Mouse (Mus musculus) hindbrain, embryonic 11.5 days (tissue): ENCODE results near the gene Shoc2. TPM values are rescaled to one million over a fixed set of nuclear protein-coding genes. Genes with fewer than 3 reads are reported as not detected.

Experiments
- ATAC-seq: fragments of 200-750 bp; cut with Nextera tagmentation; 2 replicates; pipeline ENCODE4 v1.8.0; 2017; ENCODE audit warnings: mild to moderate bottlenecking, moderate TSS enrichment, moderate library complexity; ENCODE audit not compliant: low FRiP score
- DNase-seq: peaks from one replicate; pipeline ENCODE4 v3.0.0-alpha.2; 2015; ENCODE audit warnings: low spot score
- H3K27ac ChIP-seq: fragments of 300-500 bp; sonication (generic); 2 replicates; pipeline ENCODE4 v1.5.1; 2014; ENCODE audit warnings: mild to moderate bottlenecking, low read depth, low read length
- H3K27me3 ChIP-seq: fragments of 300-500 bp; sonication (generic); 2 replicates; pipeline ENCODE4 v1.6.1; 2014; ENCODE audit warnings: mild to moderate bottlenecking, low read length, moderate library complexity, mixed read lengths; ENCODE audit not compliant: control insufficient read depth, insufficient read depth
- H3K36me3 ChIP-seq: fragments of 300-500 bp; sonication (generic); 2 replicates; pipeline ENCODE4 v1.6.1; 2014; ENCODE audit warnings: mild to moderate bottlenecking, low read length, moderate library complexity, mixed read lengths; ENCODE audit not compliant: control insufficient read depth, insufficient read depth
- H3K4me1 ChIP-seq: fragments of 300-500 bp; sonication (generic); replicated peaks from 2 replicates; pipeline ENCODE4 v1.6.1; 2014; ENCODE audit warnings: low read length, mixed read lengths; ENCODE audit not compliant: control insufficient read depth, insufficient read depth
- H3K4me2 ChIP-seq: fragments of 300-500 bp; sonication (generic); replicated peaks from 2 replicates; pipeline ENCODE4 v1.6.1; 2014; ENCODE audit warnings: mild to moderate bottlenecking, low read depth, low read length
- H3K4me3 ChIP-seq: fragments of 300-500 bp; sonication (generic); 2 replicates; pipeline ENCODE4 v1.5.1; 2014; ENCODE audit warnings: low read depth, low read length
- H3K9ac ChIP-seq: fragments of 300-500 bp; sonication (generic); 2 replicates; pipeline ENCODE4 v1.6.1; 2014; ENCODE audit warnings: low read depth, low read length
- H3K9me3 ChIP-seq: fragments of 300-500 bp; sonication (generic); 2 replicates; pipeline ENCODE4 v1.6.1; 2016; ENCODE audit warnings: low read length; ENCODE audit not compliant: control insufficient read depth
- WGBS: fragments of 180-500 bp; shearing (Covaris S2); extraction: QIAGEN DNeasy Blood & Tissue Kit; methylation state at CpG from one replicate; pipeline ENCODE4 v1.1.7; 2014; 5-methylcytosine and 5-hydroxymethylcytosine counted together
- polyA plus RNA-seq: library from polyadenylated mRNA; unstranded; fragments of >200 nt; fragmentation: Nextera tagmentation; extraction: Ambion mirVana; gene quantifications from 2 replicates; pipeline ENCODE4 v1.2.1, GENCODE M21; 2014

Gene Shoc2
- polyA plus RNA-seq, 1 experiment from 2014 or later: 80.9 TPM

- Histone ChIP-seq H3K9ac (no peak overlapping the region; the same call in 1 of the 2 replicates), H3K36me3 (no peaks in the 10 kb centered on the region), H3K4me3 (peak overlapping the region; percentile 56), H3K4me1 (peaks cover 6% of the 10 kb centered on the region; the same call in 1 of the 2 replicates), H3K9me3 (no peaks in the 10 kb centered on the region), H3K4me2 (peak overlapping the region; percentile 100), H3K27ac (no peak overlapping the region), H3K27me3 (peaks cover 41% of the 10 kb centered on the region)
- ATAC-seq (no peak), DNase-seq (peak; percentile 52)
- under 1% methylated on average over 26 of the region's 27 CpGs for WGBS
These were observed 103.4 kb downstream of the Shoc2 start for GRCm38 (mm10) chr19:54047386-54048050.

DNA sequence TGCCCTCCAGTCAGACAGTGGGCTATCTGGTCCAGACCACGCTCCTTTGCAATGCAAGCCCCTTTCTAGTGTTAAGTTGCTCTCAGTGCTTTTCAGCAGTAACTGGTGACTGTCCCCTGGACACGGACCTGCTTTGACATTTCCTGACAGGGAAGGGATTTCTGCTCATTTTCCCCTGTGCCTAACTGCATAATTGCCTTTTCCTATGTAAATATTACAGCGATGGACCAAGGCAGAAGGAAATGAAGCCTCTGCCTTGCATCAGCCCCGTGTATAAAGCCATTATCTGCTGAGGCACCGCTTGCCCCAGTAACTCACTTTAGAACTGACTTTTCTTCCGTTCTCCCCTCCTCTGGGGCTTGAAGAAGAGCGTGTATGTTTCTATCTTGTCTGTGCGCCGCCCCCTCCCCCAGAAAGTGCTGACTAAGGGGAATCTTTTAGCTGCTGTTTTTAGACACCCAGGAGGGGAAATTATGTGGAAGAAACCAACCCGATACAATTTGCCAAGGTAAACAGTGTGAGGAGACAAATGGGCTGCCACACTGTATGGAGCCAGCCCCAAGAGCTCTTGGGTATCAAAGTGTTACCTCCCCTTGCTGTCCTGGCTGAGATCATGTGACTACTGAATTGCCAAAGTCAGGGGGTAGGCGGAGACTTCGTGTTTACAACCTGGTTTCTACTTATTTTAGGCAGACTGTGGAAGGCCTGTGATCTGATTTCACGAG, 104.2 kb downstream of the Shoc2 start:
- Histone ChIP-seq H3K27ac (no peak overlapping the region), H3K4me2 (peak overlapping the region; percentile 100; the same call in 1 of the 2 replicates), H3K27me3 (peaks cover 41% of the 10 kb centered on the region), H3K36me3 (no peaks in the 10 kb centered on the region), H3K4me1 (peaks cover 6% of the 10 kb centered on the region; the same call in 1 of the 2 replicates), H3K4me3 (no peak overlapping the region), H3K9me3 (no peaks in the 10 kb centered on the region), H3K9ac (no peak overlapping the region)
- peak; percentile 34 for DNase-seq
- WGBS: 9% methylated on average over 13 of the region's 13 CpGs
- ATAC-seq: no peak

DNA sequence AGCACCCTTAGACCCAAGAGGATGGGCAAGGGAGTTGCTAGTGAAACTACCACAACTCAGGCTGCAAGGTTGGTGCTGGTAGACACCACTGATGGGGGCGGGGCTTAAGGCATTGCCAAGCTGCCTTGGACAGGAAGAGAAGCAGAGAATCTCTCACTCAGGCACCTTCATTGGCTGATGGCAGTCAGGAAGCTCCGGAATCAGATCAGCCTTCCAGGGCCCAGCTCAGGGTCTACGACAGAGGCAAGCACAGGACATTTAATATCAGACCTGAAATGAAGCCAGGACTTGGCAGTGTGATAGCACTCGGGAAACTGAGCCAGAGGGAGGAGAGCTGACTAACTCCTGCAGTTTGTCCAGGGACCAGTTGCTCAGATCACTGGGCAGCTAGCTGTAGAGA, 107.5 kb downstream of the Shoc2 start:
- Histone ChIP-seq H3K9me3 (no peaks in the 10 kb centered on the region), H3K4me3 (no peak overlapping the region), H3K4me1 (no peaks in the 10 kb centered on the region), H3K36me3 (no peaks in the 10 kb centered on the region), H3K9ac (no peak overlapping the region), H3K27me3 (peaks cover 29% of the 10 kb centered on the region), H3K27ac (no peak overlapping the region), H3K4me2 (no peak overlapping the region)
- DNase-seq (no peak), ATAC-seq (no peak)
- WGBS: 71% methylated on average over 4 of the region's 4 CpGs

DNA sequence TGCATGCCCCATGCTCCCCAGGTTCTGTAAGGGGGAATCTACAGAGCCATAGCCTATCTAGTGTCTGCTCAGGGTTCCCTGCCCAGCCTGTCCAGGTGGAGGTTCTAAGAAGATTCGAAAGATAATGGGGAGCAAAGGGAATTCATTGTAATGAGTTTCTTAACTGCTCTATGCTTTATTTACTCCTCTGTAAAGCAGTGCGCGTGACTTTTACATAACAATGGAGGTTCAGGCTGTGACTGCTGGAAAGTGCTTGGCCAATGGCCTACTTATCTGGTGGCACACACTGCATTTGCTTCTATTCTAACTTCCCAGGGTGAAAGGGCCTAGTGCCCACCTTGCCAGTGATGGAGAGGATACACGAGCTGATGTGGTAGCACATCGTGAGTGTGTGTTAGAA, 111.7 kb downstream of the Shoc2 start:
- no peaks in the 10 kb centered on the region; the same call in 1 of the 2 replicates for H3K27me3 ChIP-seq
- 55% methylated on average over 5 of the region's 5 CpGs for WGBS
- no peak overlapping the region for H3K9ac ChIP-seq
- no peaks in the 10 kb centered on the region for H3K4me1 ChIP-seq
- no peaks in the 10 kb centered on the region for H3K9me3 ChIP-seq
- H3K4me3 ChIP-seq: no peak overlapping the region
- H3K36me3 ChIP-seq: no peaks in the 10 kb centered on the region
- no peak overlapping the region for H3K4me2 ChIP-seq
- DNase-seq: no peak
- no peak overlapping the region for H3K27ac ChIP-seq
- no peak for ATAC-seq

GRCm38 (mm10) chr19:54068447-54068846, 124.3 kb downstream of the Shoc2 start:
- Histone ChIP-seq H3K27me3 (no peaks in the 10 kb centered on the region), H3K27ac (no peak overlapping the region), H3K4me2 (no peak overlapping the region), H3K4me1 (no peaks in the 10 kb centered on the region), H3K9ac (no peak overlapping the region), H3K9me3 (no peaks in the 10 kb centered on the region), H3K36me3 (no peaks in the 10 kb centered on the region), H3K4me3 (no peak overlapping the region)
- no peak for DNase-seq
- ATAC-seq: no peak
- 83% methylated on average over 7 of the region's 7 CpGs for WGBS

DNA sequence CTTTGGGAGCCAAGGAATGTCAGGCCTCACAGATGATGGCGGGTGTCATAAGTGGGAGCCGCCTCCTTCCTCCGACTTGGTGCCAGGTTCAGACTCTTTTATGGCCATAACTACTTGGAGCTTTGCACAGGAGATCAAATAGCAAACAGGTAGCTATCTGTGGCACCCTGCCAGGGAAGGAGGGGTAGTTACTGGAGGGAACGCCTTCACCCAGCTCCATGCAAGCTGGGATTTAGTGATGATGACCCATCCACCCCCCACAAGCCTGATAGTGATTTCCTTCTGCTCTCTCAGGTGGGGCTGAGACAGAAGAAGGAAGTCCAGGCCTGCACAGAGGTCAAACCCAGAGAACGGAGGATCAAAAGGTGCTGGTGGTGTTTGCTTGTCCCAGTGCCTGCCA, 126.4 kb downstream of the Shoc2 start:
- Histone ChIP-seq H3K27me3 (no peaks in the 10 kb centered on the region), H3K36me3 (no peaks in the 10 kb centered on the region), H3K27ac (no peak overlapping the region), H3K4me3 (no peak overlapping the region), H3K9ac (no peak overlapping the region), H3K4me2 (no peak overlapping the region), H3K4me1 (no peaks in the 10 kb centered on the region), H3K9me3 (no peaks in the 10 kb centered on the region)
- ATAC-seq (no peak), DNase-seq (no peak)
- WGBS: 89% methylated on average over 5 of the region's 5 CpGs

GRCm38 (mm10) chr19:54072233-54072800, 128.2 kb downstream of the Shoc2 start:
- no peaks in the 10 kb centered on the region for H3K27me3 ChIP-seq
- no peaks in the 10 kb centered on the region for H3K36me3 ChIP-seq
- H3K4me2 ChIP-seq: no peak overlapping the region
- H3K9me3 ChIP-seq: no peaks in the 10 kb centered on the region
- H3K27ac ChIP-seq: no peak overlapping the region
- H3K4me1 ChIP-seq: no peaks in the 10 kb centered on the region
- no peak overlapping the region for H3K9ac ChIP-seq
- ATAC-seq (no peak), DNase-seq (no peak)
- 82% methylated on average over 5 of the region's 5 CpGs for WGBS
- no peak overlapping the region for H3K4me3 ChIP-seq

DNA sequence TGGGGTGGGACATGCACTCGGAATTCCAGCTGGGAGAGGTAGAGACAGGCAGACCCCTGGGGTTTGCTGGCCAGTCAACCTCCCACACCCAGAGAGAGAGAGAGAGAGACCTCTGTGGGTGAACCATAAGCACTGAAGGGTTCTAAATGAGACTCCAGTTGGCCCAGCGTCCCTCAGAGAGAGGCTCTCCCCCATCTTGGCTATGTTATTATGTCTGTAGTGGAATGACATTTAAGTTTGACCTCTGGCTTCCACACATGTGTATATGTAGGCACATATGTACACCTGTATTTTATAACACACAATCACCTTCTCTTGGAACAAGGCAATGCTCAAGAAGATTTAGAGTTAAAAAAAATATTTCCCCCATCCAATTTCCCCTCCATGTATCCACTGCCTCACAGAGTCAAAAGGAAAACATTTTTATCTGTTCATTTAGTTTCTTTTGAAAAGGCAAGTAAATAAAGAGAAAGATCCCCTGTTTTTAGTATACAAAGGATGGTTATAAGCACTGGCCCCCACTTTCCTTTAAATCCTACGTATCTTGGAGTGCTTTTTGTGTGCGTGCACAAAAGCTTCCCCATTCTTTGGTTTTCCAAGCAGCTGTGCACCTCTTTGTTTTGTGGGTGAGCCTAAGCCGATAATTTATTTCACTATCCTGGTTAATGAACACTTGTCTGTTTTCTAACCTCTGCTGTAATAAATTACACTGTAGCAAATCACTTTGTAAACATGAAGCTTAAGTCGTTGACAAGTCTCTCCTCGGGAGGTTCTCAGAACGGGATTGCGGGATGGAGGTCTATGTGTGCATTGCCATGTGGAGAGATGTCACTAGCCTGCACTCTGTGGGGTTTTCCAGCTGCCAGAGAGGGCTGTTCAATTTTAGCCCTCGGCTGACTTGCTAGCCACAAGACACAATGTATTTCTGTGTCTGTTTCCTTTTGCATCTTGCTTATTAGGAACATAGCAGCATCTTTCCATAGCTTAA, 132.6 kb downstream of the Shoc2 start:
- ATAC-seq: no peak
- no peak overlapping the region for H3K27ac ChIP-seq

More for the DNA sequence above, 132.6 kb downstream of the Shoc2 start:
- H3K27me3 ChIP-seq: no peaks in the 10 kb centered on the region
- WGBS: 37% methylated on average over 10 of the region's 10 CpGs
- H3K4me3 ChIP-seq: no peak overlapping the region
- no peaks in the 10 kb centered on the region for H3K4me1 ChIP-seq
- H3K36me3 ChIP-seq: no peaks in the 10 kb centered on the region
- H3K9ac ChIP-seq: no peak overlapping the region
- H3K9me3 ChIP-seq: no peaks in the 10 kb centered on the region
- no peak overlapping the region for H3K4me2 ChIP-seq
- DNase-seq: no peak
